Mouse (Mus musculus) kidney, postnatal 0 days (tissue): ENCODE measurements around the gene Arid5b. TPM values are rescaled to one million over a fixed set of nuclear protein-coding genes. Genes with fewer than 3 reads are reported as not detected.

Experiments used
- ATAC-seq: fragments of 200-750 bp; cut with Nextera tagmentation; replicated peaks from 2 replicates; pipeline ENCODE4 v1.8.0; 2017; ENCODE audit warnings: low read depth, moderate number of reproducible peaks, moderate TSS enrichment, moderate library complexity; ENCODE audit not compliant: low FRiP score
- DNase-seq: peaks from one replicate; pipeline ENCODE4 v3.0.0-alpha.2; 2016; ENCODE audit warnings: low spot score
- H3K27ac ChIP-seq: fragments of 300-500 bp; sonication (generic); 2 replicates; pipeline ENCODE4 v1.5.1; 2014; ENCODE audit warnings: mild to moderate bottlenecking
- H3K27me3 ChIP-seq: fragments of 300-500 bp; sonication (generic); 2 replicates; pipeline ENCODE4 v1.6.1; 2014; ENCODE audit warnings: low read length, mixed read lengths; ENCODE audit not compliant: insufficient read depth
- H3K36me3 ChIP-seq: fragments of 300-500 bp; sonication (generic); 2 replicates; pipeline ENCODE4 v1.6.1; 2014; ENCODE audit warnings: low read length, mixed read lengths; ENCODE audit not compliant: insufficient read depth
- H3K4me1 ChIP-seq: fragments of 300-500 bp; sonication (generic); replicated peaks from 2 replicates; pipeline ENCODE4 v1.6.1; 2014; ENCODE audit warnings: antibody characterized with exemption, low read length, mixed read lengths; ENCODE audit not compliant: insufficient read depth
- H3K4me2 ChIP-seq: fragments of 300-500 bp; sonication (generic); 2 replicates; pipeline ENCODE4 v1.6.1; 2014; ENCODE audit warnings: mild to moderate bottlenecking, low read length, moderate library complexity, mixed read lengths
- H3K4me3 ChIP-seq: fragments of 300-500 bp; sonication (generic); replicated peaks from 2 replicates; pipeline ENCODE4 v1.5.1; 2014; ENCODE audit warnings: low read depth, low read length
- H3K9ac ChIP-seq: fragments of 300-500 bp; sonication (generic); 2 replicates; pipeline ENCODE4 v1.6.1; 2014; ENCODE audit warnings: low read depth, low read length
- H3K9me3 ChIP-seq: fragments of 300-500 bp; sonication (generic); replicated peaks from 2 replicates; pipeline ENCODE4 v1.6.1; 2016; ENCODE audit warnings: low read length, inconsistent platforms, mixed read lengths
- CTCF ChIP-seq: IDR thresholded peaks from 2 replicates; pipeline ENCODE4 v1.5.1; 2016; ENCODE audit warnings: antibody characterized with exemption, low read depth, mild to moderate bottlenecking, moderate library complexity
- WGBS: fragments of 180-500 bp; shearing (Covaris S2); extraction: QIAGEN DNeasy Blood & Tissue Kit; methylation state at CpG from one replicate; pipeline ENCODE4 v1.1.7; 2014; 5-methylcytosine and 5-hydroxymethylcytosine counted together
- polyA plus RNA-seq: library from polyadenylated mRNA; unstranded; fragments of >200 nt; fragmentation: Nextera tagmentation; extraction: Ambion mirVana; gene quantifications from 2 replicates; pipeline ENCODE4 v1.2.1, GENCODE M21; 2015

The Arid5b gene
- polyA plus RNA-seq, 1 experiment from 2014 or later, result 30.3 TPM

DNA sequence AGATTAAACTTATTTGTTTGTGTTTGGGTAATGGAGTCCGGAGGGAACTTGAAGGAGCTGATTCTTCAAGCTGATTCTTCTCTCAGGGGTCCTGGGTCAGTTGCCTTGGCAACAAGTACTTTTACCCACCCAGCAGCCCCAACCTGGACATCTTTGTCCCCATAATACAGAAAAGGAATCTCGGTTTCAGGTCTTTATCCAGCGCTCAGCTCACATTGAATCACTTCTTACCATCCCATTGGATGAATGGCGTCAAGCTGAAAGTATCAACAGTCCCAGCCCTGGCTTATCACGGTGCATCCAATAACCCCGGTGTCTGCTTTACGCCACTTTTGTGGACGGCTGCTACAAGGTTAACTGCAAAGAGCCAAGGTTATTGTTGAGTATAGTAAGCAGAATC lies 210.1 kb downstream of the Arid5b start:
- no peak for TF ChIP-seq CTCF
- H3K4me3 ChIP-seq, result no peak overlapping the region
- H3K4me2 ChIP-seq, result no peak overlapping the region
- no peak overlapping the region for H3K9ac ChIP-seq
- DNase-seq (no peak), ATAC-seq (no peak)
- no peaks in the 10 kb centered on the region for H3K27me3 ChIP-seq
- no peak overlapping the region for H3K27ac ChIP-seq
- no peaks in the 10 kb centered on the region for H3K9me3 ChIP-seq
- H3K36me3 ChIP-seq, result no peaks in the 10 kb centered on the region
- no peaks in the 10 kb centered on the region for H3K4me1 ChIP-seq
- WGBS, result 91% methylated on average over 8 of the region's 8 CpGs

DNA sequence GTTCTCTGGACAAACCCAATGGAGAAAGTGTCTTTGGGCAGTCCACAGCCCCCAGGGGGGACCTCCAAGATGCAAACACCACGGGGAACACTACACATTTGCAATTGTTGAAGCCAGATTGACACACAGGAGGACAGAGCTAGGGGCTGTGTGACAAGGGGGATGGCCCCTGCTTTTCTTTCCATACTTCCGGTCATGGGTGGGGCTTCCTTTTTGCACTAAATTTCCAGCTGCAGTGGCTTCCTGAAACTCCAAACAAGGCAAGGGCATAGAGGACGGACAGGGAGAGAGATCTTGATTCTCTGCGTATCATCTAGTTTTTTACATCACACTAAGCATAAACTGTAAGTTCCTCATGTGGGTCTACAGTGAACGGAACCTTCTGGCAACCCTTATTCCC lies 210.6 kb downstream of the Arid5b start:
- Histone ChIP-seq H3K27ac (no peak overlapping the region), H3K27me3 (no peaks in the 10 kb centered on the region), H3K4me1 (no peaks in the 10 kb centered on the region), H3K9ac (no peak overlapping the region), H3K9me3 (no peaks in the 10 kb centered on the region), H3K4me2 (no peak overlapping the region), H3K36me3 (no peaks in the 10 kb centered on the region), H3K4me3 (no peak overlapping the region)
- no peak for TF ChIP-seq CTCF
- DNase-seq (no peak), ATAC-seq (no peak)
- WGBS, result 79% methylated on average over 5 of the region's 5 CpGs

DNA sequence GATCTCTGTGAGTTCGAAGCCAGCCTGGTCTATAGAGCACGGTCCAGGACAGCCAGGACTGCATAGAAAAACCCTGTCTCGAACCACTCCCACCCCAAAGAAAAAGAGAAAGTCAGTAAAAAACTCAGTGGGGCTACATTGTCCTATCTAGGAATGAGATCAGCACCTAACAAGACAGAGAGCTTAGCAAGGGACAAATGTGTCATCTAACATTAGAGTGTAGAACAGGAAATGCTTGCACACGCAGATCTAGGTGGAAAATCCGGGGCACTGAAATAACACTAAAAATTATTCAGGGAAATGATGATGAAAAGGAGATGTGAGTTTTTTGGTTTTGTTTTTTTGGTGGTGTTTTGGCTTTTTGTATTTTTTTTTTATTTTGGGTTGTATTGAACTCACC lies 212.4 kb downstream of the Arid5b start:
- H3K27ac ChIP-seq, result no peak overlapping the region
- ATAC-seq, result no peak
- no peaks in the 10 kb centered on the region for H3K36me3 ChIP-seq
- no peaks in the 10 kb centered on the region for H3K27me3 ChIP-seq
- DNase-seq, result no peak
- no peak overlapping the region for H3K4me3 ChIP-seq
- H3K9ac ChIP-seq, result no peak overlapping the region
- 85% methylated on average over 5 of the region's 5 CpGs for WGBS
- no peak overlapping the region for H3K4me2 ChIP-seq
- no peak for TF ChIP-seq CTCF
- no peaks in the 10 kb centered on the region; the same call in 1 of the 2 replicates for H3K4me1 ChIP-seq
- H3K9me3 ChIP-seq, result no peaks in the 10 kb centered on the region

DNA sequence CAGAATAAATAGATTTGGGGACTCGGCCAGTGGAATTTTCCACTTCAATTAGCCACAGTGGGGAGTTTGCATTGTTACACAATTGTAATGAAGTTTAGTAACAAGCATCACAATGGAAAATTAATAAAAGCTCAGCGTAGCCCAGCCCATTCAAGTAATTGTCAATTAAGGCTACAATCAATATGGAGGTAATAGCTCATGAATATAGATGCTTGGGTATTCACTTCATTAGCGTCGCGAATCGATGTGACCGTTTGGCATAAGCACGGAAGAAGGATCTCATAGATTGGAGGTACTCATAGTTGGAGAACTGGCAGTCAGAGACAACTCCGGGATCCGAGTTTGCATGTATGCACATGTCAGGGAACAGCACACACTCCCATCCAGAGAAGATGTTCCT lies 214.0 kb downstream of the Arid5b start:
- TF ChIP-seq CTCF, result no peak
- H3K4me1 ChIP-seq, result no peaks in the 10 kb centered on the region; the same call in 1 of the 2 replicates
- H3K4me3 ChIP-seq, result no peak overlapping the region
- H3K9ac ChIP-seq, result no peak overlapping the region
- no peak overlapping the region for H3K27ac ChIP-seq
- H3K9me3 ChIP-seq, result no peaks in the 10 kb centered on the region
- H3K4me2 ChIP-seq, result no peak overlapping the region
- H3K36me3 ChIP-seq, result no peaks in the 10 kb centered on the region
- 87% methylated on average over 10 of the region's 10 CpGs for WGBS
- no peaks in the 10 kb centered on the region for H3K27me3 ChIP-seq
- ATAC-seq (no peak), DNase-seq (no peak)

- Histone ChIP-seq H3K27me3 (no peaks in the 10 kb centered on the region), H3K27ac (no peak overlapping the region), H3K4me1 (no peaks in the 10 kb centered on the region; the same call in 1 of the 2 replicates), H3K4me2 (peak overlapping the region; percentile 23; the same call in 1 of the 2 replicates), H3K9ac (no peak overlapping the region), H3K36me3 (no peaks in the 10 kb centered on the region), H3K4me3 (no peak overlapping the region), H3K9me3 (no peaks in the 10 kb centered on the region)
- ATAC-seq (no peak), DNase-seq (no peak)
- 40% methylated on average over 8 of the region's 8 CpGs for WGBS
- no peak for TF ChIP-seq CTCF
Observed at GRCm38 (mm10) chr10:68063806-68064545, 214.6 kb downstream of the Arid5b start.

- TF ChIP-seq CTCF, result no peak
- WGBS, result 32% methylated on average over 8 of the region's 8 CpGs
- Histone ChIP-seq H3K4me1 (no peaks in the 10 kb centered on the region; the same call in 1 of the 2 replicates), H3K9ac (no peak overlapping the region), H3K9me3 (no peaks in the 10 kb centered on the region), H3K27ac (peak overlapping the region; percentile 81), H3K36me3 (no peaks in the 10 kb centered on the region), H3K27me3 (no peaks in the 10 kb centered on the region), H3K4me3 (no peak overlapping the region), H3K4me2 (peak overlapping the region; percentile 16; the same call in 1 of the 2 replicates)
- ATAC-seq (no peak), DNase-seq (peak; percentile 68)
Observed at GRCm38 (mm10) chr10:68061249-68061615, 217.3 kb downstream of the Arid5b start.
